Mouse (Mus musculus): Measurements from ENCODE around the gene Nxnl2. TPM values are rescaled to one million over a fixed set of nuclear protein-coding genes. Genes with fewer than 3 reads are reported as not detected.

Nxnl2 gene
- polyA plus RNA-seq, 1 experiment, result not detected

- Histone ChIP-seq H3K27ac (ENCODE audit: control insufficient read depth, insufficient read depth, low read depth, low read length, poor library complexity) (no peak overlapping the region), H3K4me1 (ENCODE audit: control insufficient read depth, insufficient read depth, low read length) (0 out of 2 replicates have a peak, but pooled peaks cover 2% of the 10 kb centered on the region), H3K4me3 (replicated peaks; ENCODE audit: control insufficient read depth, low read depth, low read length) (no peak overlapping the region)
- WGBS, result 68% methylated on average over 12 of the region's 12 CpGs
- no peak for TF ChIP-seq CTCF (IDR thresholded peaks at IDR 0.05; ENCODE audit: control insufficient read depth, insufficient read depth, low read length)
- no peak for TF ChIP-seq POLR2A (IDR thresholded peaks at IDR 0.05; ENCODE audit: borderline replicate concordance, control insufficient read depth, low read depth, low read length)
Observed at GRCm38 (mm10) chr13:51207965-51208364, 37.1 kb downstream of the Nxnl2 start.

- Histone ChIP-seq H3K27ac (ENCODE audit: control insufficient read depth, insufficient read depth, low read depth, low read length, poor library complexity) (no peak overlapping the region), H3K4me3 (replicated peaks; ENCODE audit: control insufficient read depth, low read depth, low read length) (no peak overlapping the region), H3K4me1 (ENCODE audit: control insufficient read depth, insufficient read depth, low read length) (0 out of 2 replicates have a peak, but pooled peaks cover 2% of the 10 kb centered on the region)
- 81% methylated on average over 18 of the region's 18 CpGs for WGBS
- TF ChIP-seq CTCF (IDR thresholded peaks at IDR 0.05; ENCODE audit: control insufficient read depth, insufficient read depth, low read length) (no peak), POLR2A (IDR thresholded peaks at IDR 0.05; ENCODE audit: borderline replicate concordance, control insufficient read depth, low read depth, low read length) (no peak)
Observed at GRCm38 (mm10) chr13:51208378-51209100, 37.7 kb downstream of the Nxnl2 start.

GRCm38 (mm10) chr13:51210639-51211038 lies 39.8 kb downstream of the Nxnl2 start:
- no peak overlapping the region for H3K27ac ChIP-seq (ENCODE audit: control insufficient read depth, insufficient read depth, low read depth, low read length, poor library complexity)

GRCm38 (mm10) chr13:51214746-51215145 lies 43.9 kb downstream of the Nxnl2 start:
- no peak overlapping the region for H3K4me3 ChIP-seq (replicated peaks; ENCODE audit: control insufficient read depth, low read depth, low read length)
- WGBS, result 74% methylated on average over 2 of the region's 2 CpGs
- TF ChIP-seq POLR2A (IDR thresholded peaks at IDR 0.05; ENCODE audit: borderline replicate concordance, control insufficient read depth, low read depth, low read length), result no peak
- TF ChIP-seq CTCF (IDR thresholded peaks at IDR 0.05; ENCODE audit: control insufficient read depth, insufficient read depth, low read length), result no peak
- no peak overlapping the region for H3K27ac ChIP-seq (ENCODE audit: control insufficient read depth, insufficient read depth, low read depth, low read length, poor library complexity)
- 0 out of 2 replicates have a peak, but pooled peaks cover 2% of the 10 kb centered on the region for H3K4me1 ChIP-seq (ENCODE audit: control insufficient read depth, insufficient read depth, low read length)

More at GRCm38 (mm10) chr13:51210639-51211038, 39.8 kb downstream of the Nxnl2 start:
- TF ChIP-seq CTCF (IDR thresholded peaks at IDR 0.05; ENCODE audit: control insufficient read depth, insufficient read depth, low read length) (no peak), POLR2A (IDR thresholded peaks at IDR 0.05; ENCODE audit: borderline replicate concordance, control insufficient read depth, low read depth, low read length) (no peak)
- 85% methylated on average over 5 of the region's 5 CpGs for WGBS
- H3K4me3 ChIP-seq (replicated peaks; ENCODE audit: control insufficient read depth, low read depth, low read length), result no peak overlapping the region
- 0 out of 2 replicates have a peak, but pooled peaks cover 2% of the 10 kb centered on the region for H3K4me1 ChIP-seq (ENCODE audit: control insufficient read depth, insufficient read depth, low read length)

GRCm38 (mm10) chr13:51220897-51221296 lies 50.1 kb downstream of the Nxnl2 start:
- Histone ChIP-seq H3K27ac (ENCODE audit: control insufficient read depth, insufficient read depth, low read depth, low read length, poor library complexity) (no peak overlapping the region), H3K4me3 (replicated peaks; ENCODE audit: control insufficient read depth, low read depth, low read length) (no peak overlapping the region), H3K4me1 (ENCODE audit: control insufficient read depth, insufficient read depth, low read length) (peaks cover 1% of the 10 kb centered on the region; the same call in 1 of the 2 replicates)
- WGBS, result 89% methylated on average over 4 of the region's 4 CpGs
- TF ChIP-seq CTCF (IDR thresholded peaks at IDR 0.05; ENCODE audit: control insufficient read depth, insufficient read depth, low read length) (no peak), POLR2A (IDR thresholded peaks at IDR 0.05; ENCODE audit: borderline replicate concordance, control insufficient read depth, low read depth, low read length) (no peak)

- Histone ChIP-seq H3K4me1 (ENCODE audit: control insufficient read depth, insufficient read depth, low read length) (peaks cover 1% of the 10 kb centered on the region; the same call in 1 of the 2 replicates), H3K27ac (ENCODE audit: control insufficient read depth, insufficient read depth, low read depth, low read length, poor library complexity) (no peak overlapping the region), H3K4me3 (replicated peaks; ENCODE audit: control insufficient read depth, low read depth, low read length) (no peak overlapping the region)
- TF ChIP-seq CTCF (IDR thresholded peaks at IDR 0.05; ENCODE audit: control insufficient read depth, insufficient read depth, low read length) (no peak), POLR2A (IDR thresholded peaks at IDR 0.05; ENCODE audit: borderline replicate concordance, control insufficient read depth, low read depth, low read length) (no peak)
- WGBS, result 60% methylated on average over 12 of the region's 12 CpGs
Observed at GRCm38 (mm10) chr13:51221425-51222160, 50.8 kb downstream of the Nxnl2 start.

Other genes starting within 250 kb of the Nxnl2 start
- gene Spin1, start 70.1 kb upstream of the Nxnl2 start, polyA plus RNA-seq (2011; ENCODE audit: insufficient read depth, insufficient read length, low replicate concordance, missing spikeins), result 6.3 and 14.1 TPM in 2 replicates
- 1.7 and 3.9 TPM in 2 replicates for gene S1pr3, start 237.6 kb downstream of the Nxnl2 start, polyA plus RNA-seq (2011; ENCODE audit: insufficient read depth, insufficient read length, low replicate concordance, missing spikeins)

All from bone marrow, adult 2 months (tissue).